Mouse (Mus musculus) MEL (cell line): ENCODE results near the gene Mettl3. TPM values are rescaled to one million over a fixed set of nuclear protein-coding genes. Genes with fewer than 3 reads are reported as not detected.

Experiments used
- DNase-seq: peaks from one replicate; pipeline ENCODE4 v3.0.0; 2011; ENCODE audit warnings: low read depth, low spot score
- H3K27ac ChIP-seq: 2 replicates; pipeline ENCODE4 v1.5.1; 2012; ENCODE audit warnings: low read depth, mild to moderate bottlenecking, control low read depth, low read length, moderate library complexity; ENCODE audit not compliant: control insufficient read depth
- H3K27me3 ChIP-seq, 2 experiments: fragments of 150-350 bp in 1 of 2; sonication (generic) in 1 of 2; 2 replicates each; pipeline ENCODE4 v1.6.1; 2012; ENCODE audit warnings: low read length in 2 of 2, mild to moderate bottlenecking in 2 of 2, improper control_type of control experiment in 1 of 2, moderate library complexity in 1 of 2; ENCODE audit not compliant: insufficient read depth in 2 of 2, control insufficient read depth in 1 of 2
- H3K36me3 ChIP-seq, 2 experiments: 2 replicates each; pipeline ENCODE4 v1.6.1; 2012 to 2014; ENCODE audit warnings: low read length in 2 of 2, improper control_type of control experiment in 1 of 2, inconsistent platforms in 1 of 2, mild to moderate bottlenecking in 1 of 2; ENCODE audit not compliant: insufficient read depth in 2 of 2, control insufficient read depth in 1 of 2
- H3K4me1 ChIP-seq, 2 experiments: fragments of 150-350 bp in 1 of 2; sonication (generic) in 1 of 2; 2 replicates each; pipeline ENCODE4 v1.6.1; 2012; ENCODE audit warnings: low read length in 2 of 2, improper control_type of control experiment in 1 of 2, mild to moderate bottlenecking in 1 of 2; ENCODE audit not compliant: insufficient read depth in 2 of 2, control insufficient read depth in 1 of 2
- H3K4me3 ChIP-seq, 2 experiments: fragments of 150-350 bp in 1 of 2; sonication (generic) in 1 of 2; 2 replicates each; pipeline ENCODE4 v1.5.1; 2012; ENCODE audit warnings: low read depth in 2 of 2, low read length in 2 of 2, mild to moderate bottlenecking in 2 of 2, moderate library complexity in 2 of 2, control low read depth in 1 of 2, improper control_type of control experiment in 1 of 2; ENCODE audit not compliant: control insufficient read depth in 1 of 2, insufficient read depth in 1 of 2
- H3K79me2 ChIP-seq: 2 replicates; pipeline ENCODE4 v1.6.1; 2012; ENCODE audit warnings: mild to moderate bottlenecking, low read length, moderate library complexity; ENCODE audit not compliant: control insufficient read depth, poor library complexity, insufficient read depth
- H3K9ac ChIP-seq: 2 replicates; pipeline ENCODE4 v1.6.1; 2012; ENCODE audit warnings: low read depth, mild to moderate bottlenecking, control low read depth, low read length, moderate library complexity; ENCODE audit not compliant: control insufficient read depth, poor library complexity, severe bottlenecking
- H3K9me3 ChIP-seq: fragments of 150-350 bp; sonication (generic); replicated peaks from 2 replicates; pipeline ENCODE4 v1.6.1; 2012; ENCODE audit warnings: mild to moderate bottlenecking, low read length, improper control_type of control experiment, moderate library complexity; ENCODE audit not compliant: insufficient read depth
- CHD1 ChIP-seq: IDR thresholded peaks from 2 replicates; pipeline ENCODE4 v1.6.1; 2012; ENCODE audit warnings: low read depth, mild to moderate bottlenecking, inconsistent platforms, low read length, improper control_type of control experiment
- CTCF ChIP-seq, 3 experiments: IDR thresholded peaks in 2 of 3; conservative IDR thresholded peaks in 1 of 3; 2 replicates each; pipeline ENCODE4 v1.5.1; 2011 to 2012; ENCODE audit warnings: low read length in 3 of 3, low read depth in 2 of 3, mild to moderate bottlenecking in 2 of 3, improper control_type of control experiment in 1 of 3, inconsistent platforms in 1 of 3, mixed read lengths in 1 of 3, moderate library complexity in 1 of 3; ENCODE audit not compliant: control insufficient read depth in 1 of 3, insufficient read depth in 1 of 3, poor library complexity in 1 of 3, severe bottlenecking in 1 of 3
- ELF1 ChIP-seq: IDR thresholded peaks from 2 replicates; pipeline ENCODE4 v1.6.1; 2014; ENCODE audit warnings: low read depth, mild to moderate bottlenecking, inconsistent platforms, low read length, improper control_type of control experiment, moderate library complexity
- EP300 ChIP-seq, 2 experiments: IDR thresholded peaks; 2 replicates each; pipeline ENCODE4 v1.6.1; 2011; ENCODE audit warnings: improper control_type of control experiment in 2 of 2, low read length in 2 of 2, low read depth in 1 of 2, mild to moderate bottlenecking in 1 of 2
- ETS1 ChIP-seq: IDR thresholded peaks from 2 replicates; pipeline ENCODE4 v1.6.1; 2012; ENCODE audit warnings: low read depth, mild to moderate bottlenecking, inconsistent platforms, low read length, improper control_type of control experiment, moderate library complexity
- GABPA ChIP-seq: IDR thresholded peaks from 2 replicates; pipeline ENCODE4 v1.6.1; 2012; ENCODE audit warnings: low read depth, mild to moderate bottlenecking, inconsistent platforms, low read length, improper control_type of control experiment, moderate library complexity
- GATA1 ChIP-seq: IDR thresholded peaks from 2 replicates; pipeline ENCODE4 v1.6.1; 2011; ENCODE audit warnings: low read depth, low read length, improper control_type of control experiment
- HCFC1 ChIP-seq: IDR thresholded peaks from 2 replicates; pipeline ENCODE4 v1.6.1; 2012; ENCODE audit warnings: low read depth, mild to moderate bottlenecking, inconsistent platforms, low read length, improper control_type of control experiment, moderate library complexity
- JUND ChIP-seq: IDR thresholded peaks from 2 replicates; pipeline ENCODE4 v1.6.1; 2011; ENCODE audit warnings: low read depth, mild to moderate bottlenecking, improper control_type of control experiment, low read length
- MAFK ChIP-seq: IDR thresholded peaks from 2 replicates; pipeline ENCODE4 v1.6.1; 2011; ENCODE audit warnings: low read depth, mild to moderate bottlenecking, low read length, improper control_type of control experiment, borderline replicate concordance
- MAX ChIP-seq: IDR thresholded peaks from 2 replicates; pipeline ENCODE4 v1.6.1; 2011; ENCODE audit warnings: low read length, improper control_type of control experiment
- MEF2A ChIP-seq: IDR thresholded peaks from 2 replicates; pipeline ENCODE4 v1.6.1; 2014; ENCODE audit warnings: low read depth, mild to moderate bottlenecking, inconsistent platforms, low read length, improper control_type of control experiment; ENCODE audit not compliant: poor library complexity, insufficient replicate concordance, severe bottlenecking; ENCODE audit errors: extremely low read depth
- MXI1 ChIP-seq: IDR thresholded peaks from 2 replicates; pipeline ENCODE4 v1.6.1; 2011; ENCODE audit warnings: mild to moderate bottlenecking, low read depth, low read length, improper control_type of control experiment
- MYC ChIP-seq: IDR thresholded peaks from 2 replicates; pipeline ENCODE4 v1.6.1; 2011; ENCODE audit warnings: low read depth, mild to moderate bottlenecking, low read length, improper control_type of control experiment, moderate library complexity
- POLR2AphosphoS2 ChIP-seq: IDR thresholded peaks from 2 replicates; pipeline ENCODE4 v1.6.1; 2011; ENCODE audit warnings: low read length, improper control_type of control experiment
- RAD21 ChIP-seq: IDR thresholded peaks from 2 replicates; pipeline ENCODE4 v1.6.1; 2011; ENCODE audit warnings: mild to moderate bottlenecking, low read depth, low read length, improper control_type of control experiment
- RCOR1 ChIP-seq: IDR thresholded peaks from 2 replicates; pipeline ENCODE4 v1.6.1; 2012; ENCODE audit warnings: low read depth, mild to moderate bottlenecking, inconsistent platforms, low read length, improper control_type of control experiment
- SIN3A ChIP-seq: IDR thresholded peaks from 2 replicates; pipeline ENCODE4 v1.6.1; 2012; ENCODE audit warnings: low read length, improper control_type of control experiment, inconsistent platforms
- SMC3 ChIP-seq: IDR thresholded peaks from 2 replicates; pipeline ENCODE4 v1.6.1; 2011; ENCODE audit warnings: low read depth, low read length, improper control_type of control experiment
- TBP ChIP-seq: IDR thresholded peaks from 2 replicates; pipeline ENCODE4 v1.8.0; 2011; ENCODE audit warnings: low read depth, low read length, improper control_type of control experiment
- UBTF ChIP-seq: IDR thresholded peaks from 2 replicates; pipeline ENCODE4 v1.6.1; 2012; ENCODE audit warnings: low read depth, mild to moderate bottlenecking, inconsistent platforms, low read length, improper control_type of control experiment, moderate library complexity, borderline replicate concordance; ENCODE audit not compliant: insufficient read depth
- ZC3H11A ChIP-seq: IDR thresholded peaks from 2 replicates; pipeline ENCODE4 v1.6.1; 2012; ENCODE audit warnings: low read depth, mild to moderate bottlenecking, inconsistent platforms, low read length, improper control_type of control experiment
- ZNF384 ChIP-seq: IDR thresholded peaks from 2 replicates; pipeline ENCODE4 v1.6.1; 2012; ENCODE audit warnings: low read depth, mild to moderate bottlenecking, inconsistent platforms, low read length, improper control_type of control experiment
- polyA plus RNA-seq, 2 experiments: library from polyadenylated mRNA; stranded (reverse) in 1 of 2; unstranded in 1 of 2; fragments of >175 nt in 1 of 2; fragments of >200 nt in 1 of 2; gene quantifications; 2 replicates each; pipeline versions ENCODE4 v1.2.1 to v1.2.4; 2012; ENCODE audit warnings: low replicate concordance in 2 of 2, low read depth in 1 of 2; ENCODE audit not compliant: insufficient read length in 2 of 2, insufficient read depth in 1 of 2, missing spikeins in 1 of 2
- total RNA-seq: library from RNA; depleted of rRNA; stranded (reverse); fragments of 300-350 nt; gene quantifications from 2 replicates; pipeline ENCODE4 v1.2.3, GENCODE M21; 2012

Gene Mettl3
- total and polyA plus RNA-seq, 3 experiments = 49.8 to 50.7 TPM; not detected in 1

GRCm38 (mm10) chr14:52283629-52284028 lies 21.3 kb downstream of the Mettl3 start:
- no peak for TF ChIP-seq RAD21
- peak; percentile 65 for TF ChIP-seq MAFK
- Histone ChIP-seq H3K27ac (no peak overlapping the region), H3K36me3 (peaks cover 9 to 11% of the 10 kb centered on the region in 2 experiments), H3K4me3 (no peak overlapping the region), H3K9ac (no peak overlapping the region), H3K27me3 (no peaks in the 10 kb centered on the region), H3K4me1 (no peaks in the 10 kb centered on the region; a peak in 1 of 4 replicates), H3K9me3 (no peaks in the 10 kb centered on the region), H3K79me2 (peaks cover 31% of the 10 kb centered on the region)
- no peak for DNase-seq

GRCm38 (mm10) chr14:52279747-52280120 lies 25.2 kb downstream of the Mettl3 start:
- H3K4me1 ChIP-seq = no peaks in the 10 kb centered on the region; a peak in 1 of 4 replicates
- peaks cover 31% of the 10 kb centered on the region for H3K79me2 ChIP-seq
- H3K27ac ChIP-seq = peak overlapping the region; percentile 53
- no peaks in the 10 kb centered on the region for H3K27me3 ChIP-seq
- H3K9me3 ChIP-seq = no peaks in the 10 kb centered on the region
- no peak for DNase-seq
- peak overlapping the region; percentile 84 for H3K9ac ChIP-seq
- H3K4me3 ChIP-seq = peak overlapping the region; percentile 60 to 97
- H3K36me3 ChIP-seq = peaks cover 0 to 9% of the 10 kb centered on the region in 2 experiments; a peak in 2 of 4 replicates
- TF ChIP-seq RCOR1 (no peak), MYC (0 out of 2 replicates have a peak, but pooled peaks have one; percentile 45), MXI1 (peak; percentile 43; the same call in 1 of the 2 replicates), GABPA (0 out of 2 replicates have a peak, but pooled peaks have one; percentile 5), ETS1 (no peak), ZNF384 (no peak), MAFK (0 out of 2 replicates have a peak, but pooled peaks have one; percentile 5), SIN3A (peak; percentile 49; the same call in 1 of the 2 replicates), MAX (0 out of 2 replicates have a peak, but pooled peaks have one; percentile 29)

- peak; percentile 99 for DNase-seq
- Histone ChIP-seq H3K36me3 (peaks cover 0 to 9% of the 10 kb centered on the region in 2 experiments; a peak in 2 of 4 replicates), H3K4me3 (peak within 1 kb of the TSS; percentile 79 to 97), H3K27me3 (no peaks in the 10 kb centered on the region), H3K9me3 (no peaks in the 10 kb centered on the region), H3K27ac (peak within 1 kb of the TSS; percentile 55), H3K79me2 (peaks cover 29% of the 10 kb centered on the region), H3K9ac (peak within 1 kb of the TSS; percentile 84), H3K4me1 (no peaks in the 10 kb centered on the region; a peak in 1 of 4 replicates)
- TF ChIP-seq ZC3H11A (no peak), HCFC1 (peak; percentile 95), MAX (no peak; the same call in 1 of the 2 replicates), RCOR1 (no peak), MEF2A (no peak), SIN3A (peak; percentile 93), ELF1 (peak; percentile 72), JUND (no peak), CHD1 (no peak), POLR2AphosphoS2 (peak; percentile 93), GATA1 (no peak), MAFK (no peak), CTCF (IDR thresholded peaks at IDR 0.05 in 2 of 3, conservative IDR thresholded peaks at IDR 0.05 in 1 of 3; ENCODE audit: control insufficient read depth in 1 of 3, insufficient read depth in 1 of 3, low read depth in 2 of 3, low read length in 3 of 3, poor library complexity in 1 of 3, severe bottlenecking in 1 of 3) (peak; percentile 85 to 100 (median 87)), TBP (peak; percentile 44), EP300 (IDR thresholded peaks at IDR 0.05; ENCODE audit: low read depth in 1 of 2, low read length in 2 of 2) (0 out of 4 replicates have a peak, but pooled peaks of 1 of the 2 experiments have one; percentile 10), UBTF (no peak), RAD21 (no peak), SMC3 (no peak)
These were observed 25.8 kb downstream of the Mettl3 start, which contains the start of the genes Tox4 and Rab2b for GRCm38 (mm10) chr14:52278932-52279746. Gene Tox4, plus strand, starts transcription at chr14:52279146. Gene Rab2b, minus strand, starts transcription at chr14:52279545.
